Mouse (Mus musculus) thymus, postnatal 36 days (tissue): ENCODE results near the gene Tenm4.

Experiments used
- DNase-seq, 2 experiments: peaks; one replicate each; pipeline ENCODE4 v3.0.0; 2022; ENCODE audit warnings: mixed read lengths in 2 of 2

Gene Tenm4

GRCm38 (mm10) chr7:96536313-96536880, 365.4 kb downstream of the Tenm4 start:
- no peak for DNase-seq

DNA sequence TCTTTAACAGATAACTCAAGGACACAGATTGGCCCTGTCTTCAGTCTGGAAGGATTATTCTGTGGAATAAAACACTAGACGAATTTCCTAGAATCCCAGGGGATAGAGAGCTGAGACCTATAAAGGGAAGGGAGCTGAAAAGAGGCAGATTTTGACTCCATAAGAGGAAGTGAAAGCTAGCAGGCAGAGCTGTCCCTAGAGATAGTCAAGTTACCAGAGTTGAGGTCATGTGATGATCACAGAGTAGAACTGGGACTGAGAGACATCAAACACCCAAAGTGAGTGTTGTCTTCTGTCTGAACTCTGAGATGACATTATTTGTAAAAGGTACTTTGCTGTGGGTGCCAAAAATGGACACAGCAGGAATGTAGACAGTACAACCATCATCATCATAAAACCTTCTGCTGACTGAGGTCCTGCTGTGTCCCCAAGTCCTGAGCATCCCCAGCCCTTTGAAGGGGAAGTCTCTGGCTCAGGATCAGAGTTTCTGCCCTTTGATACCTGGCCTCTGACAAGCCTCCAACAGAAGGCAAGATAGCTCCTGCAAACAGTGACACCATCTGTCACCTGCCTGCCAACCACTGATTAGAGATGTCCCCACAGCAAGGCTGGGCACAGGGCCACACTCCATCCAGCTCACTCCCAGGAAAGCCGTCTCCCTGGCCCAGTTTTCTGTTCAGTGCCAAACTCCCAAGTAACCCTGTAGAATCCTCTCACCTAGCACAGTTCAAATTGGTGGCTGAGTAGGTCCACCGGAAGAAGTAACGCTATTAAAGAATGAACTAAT, 368.4 kb downstream of the Tenm4 start:
- no peak for DNase-seq

DNA sequence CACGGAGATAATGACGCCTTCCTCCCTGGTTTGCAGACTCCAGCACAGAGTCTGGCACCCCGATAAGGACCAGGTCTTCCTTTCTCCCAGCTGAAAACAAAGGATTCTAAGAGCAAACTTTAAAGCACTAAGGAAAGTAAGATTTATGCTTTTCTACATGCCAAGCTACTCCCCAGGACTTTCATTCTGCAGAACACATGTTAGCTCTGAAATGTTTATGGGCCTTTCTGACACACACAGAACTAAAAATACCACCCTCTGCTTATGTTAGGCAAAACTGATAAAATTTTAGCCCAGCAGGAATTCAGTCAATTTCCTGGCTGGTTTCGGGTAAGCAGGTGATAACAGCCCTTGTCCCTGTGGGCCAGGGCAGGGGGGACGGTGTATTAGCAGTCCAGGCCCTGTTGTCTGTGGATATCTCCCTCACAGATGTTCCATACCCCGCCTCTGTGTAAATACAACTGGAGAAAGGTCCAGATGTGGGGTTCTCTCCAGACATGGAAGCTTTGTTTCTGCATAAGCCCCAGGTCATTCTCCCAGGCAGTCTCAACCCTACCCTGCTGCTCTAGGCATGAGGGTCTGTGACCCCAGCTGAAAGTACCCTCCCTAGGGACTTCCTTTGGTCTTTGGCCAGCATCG, 369.5 kb downstream of the Tenm4 start:
- DNase-seq, result no peak

DNA sequence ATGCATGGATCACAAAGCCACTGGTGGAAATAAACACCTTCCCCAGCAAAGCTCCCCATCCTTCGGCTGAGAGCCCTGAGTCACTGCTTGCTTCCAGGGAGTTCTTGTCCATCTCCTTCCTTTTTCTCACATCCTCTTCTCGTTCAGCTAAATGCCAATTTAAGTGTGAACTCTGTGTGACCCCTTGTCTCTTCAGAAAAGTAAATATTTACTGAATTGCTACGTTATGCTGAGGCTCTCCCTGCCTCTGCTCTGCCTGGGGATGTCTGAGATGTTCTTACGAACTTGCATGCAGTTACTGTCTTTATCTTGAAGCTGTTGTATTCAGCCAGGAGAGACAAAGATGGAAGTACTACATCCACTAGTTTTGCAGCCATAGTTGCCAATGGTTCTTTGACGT, 374.9 kb downstream of the Tenm4 start:
- DNase-seq, result no peak

- no peak for DNase-seq
These were observed 380.8 kb downstream of the Tenm4 start for GRCm38 (mm10) chr7:96551809-96552208.

GRCm38 (mm10) chr7:96552292-96552860, 381.3 kb downstream of the Tenm4 start:
- DNase-seq, result no peak

DNA sequence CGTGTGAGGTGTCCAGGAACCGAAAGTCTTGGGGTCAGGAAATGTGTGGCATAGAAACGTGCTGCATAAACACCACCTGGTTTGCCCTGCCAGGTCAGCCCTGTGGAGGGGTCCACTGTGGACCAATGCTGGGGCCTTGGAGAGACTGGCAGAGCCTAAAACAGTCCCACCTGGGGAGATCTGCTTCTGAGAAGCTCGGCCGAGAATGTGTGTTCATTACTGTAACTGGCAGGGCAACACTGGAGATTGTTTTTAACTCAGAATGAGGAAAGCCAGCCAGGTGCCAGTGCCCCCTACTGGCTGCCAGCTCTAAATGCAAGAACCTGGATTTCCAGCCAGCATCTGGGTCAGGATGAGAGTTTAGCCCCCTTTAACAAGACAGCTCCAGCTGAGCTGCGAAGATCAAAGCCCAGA, 383.2 kb downstream of the Tenm4 start:
- peak in 1 of 2 experiments; percentile 3 for DNase-seq

GRCm38 (mm10) chr7:96555294-96555693, 384.2 kb downstream of the Tenm4 start:
- no peak for DNase-seq

- no peak for DNase-seq
These were observed 385.7 kb downstream of the Tenm4 start for GRCm38 (mm10) chr7:96556756-96557155.

DNA sequence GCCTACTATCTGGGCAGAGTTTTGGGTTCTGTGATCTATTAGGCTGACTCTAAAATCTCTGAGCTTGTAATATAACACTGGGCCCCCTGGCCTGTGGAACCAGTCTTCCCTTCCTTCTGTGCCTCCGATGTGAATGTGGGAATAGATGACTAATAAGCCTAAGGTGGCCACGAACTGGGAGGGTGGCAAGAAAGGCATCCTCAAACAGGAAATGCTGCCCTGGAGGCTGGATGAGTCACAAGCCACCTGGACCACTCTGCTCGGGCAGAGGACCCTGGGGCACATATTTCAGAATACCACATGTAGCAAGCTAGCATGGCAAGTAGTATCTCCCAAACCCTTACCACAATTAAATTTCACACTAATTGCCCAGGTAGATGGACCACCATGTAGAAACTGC, 391.8 kb downstream of the Tenm4 start:
- DNase-seq, result no peak

GRCm38 (mm10) chr7:96563329-96564065, 392.5 kb downstream of the Tenm4 start:
- DNase-seq, result no peak

GRCm38 (mm10) chr7:96565806-96566205, 394.8 kb downstream of the Tenm4 start:
- no peak for DNase-seq

- DNase-seq, result no peak
These were observed 395.2 kb downstream of the Tenm4 start for GRCm38 (mm10) chr7:96566260-96566659.

- DNase-seq, result no peak
These were observed 397.0 kb downstream of the Tenm4 start for GRCm38 (mm10) chr7:96568034-96568433.

DNA sequence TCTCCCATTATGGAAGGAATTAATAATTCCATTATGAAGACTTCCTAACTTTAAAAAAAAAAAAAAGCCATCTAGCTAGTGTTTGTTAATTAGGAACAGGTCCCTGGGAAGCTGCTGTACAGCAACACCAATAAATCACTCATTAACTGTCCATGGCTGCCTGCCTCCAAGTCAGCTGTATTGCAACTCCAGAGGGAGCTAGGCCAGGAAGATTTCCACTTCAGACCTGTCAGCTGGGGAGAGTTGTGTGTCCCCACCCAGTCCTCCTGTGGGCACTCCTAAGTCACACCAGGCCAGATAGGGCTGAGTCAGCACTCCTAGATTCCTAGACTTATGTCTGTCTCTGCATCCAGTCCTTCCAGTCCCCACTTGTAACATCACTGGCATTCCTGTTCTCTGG, 399.9 kb downstream of the Tenm4 start:
- DNase-seq, result no peak

GRCm38 (mm10) chr7:96572995-96573394, 401.9 kb downstream of the Tenm4 start:
- DNase-seq, result no peak

GRCm38 (mm10) chr7:96575202-96575650, 404.2 kb downstream of the Tenm4 start:
- no peak for DNase-seq

GRCm38 (mm10) chr7:96582752-96583151, 411.7 kb downstream of the Tenm4 start:
- no peak for DNase-seq

DNA sequence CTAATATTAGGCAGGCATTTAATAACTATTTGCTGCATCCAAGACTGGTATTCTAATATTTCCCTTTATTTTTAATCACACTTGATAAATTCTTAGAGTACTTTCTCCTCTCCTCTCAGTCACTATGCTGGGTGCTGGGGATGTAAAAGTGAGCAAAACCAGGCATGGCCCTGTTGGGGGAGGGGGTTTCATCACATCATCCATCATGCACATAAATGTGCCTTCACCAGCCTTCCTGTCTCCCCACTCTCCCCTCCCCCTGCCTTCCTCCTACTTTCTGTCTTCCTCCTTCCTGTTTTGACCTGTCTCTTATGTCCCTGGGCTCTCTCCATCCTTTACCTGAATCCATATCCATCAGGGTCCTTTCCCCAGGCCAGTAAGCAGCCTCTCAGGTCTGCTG, 416.4 kb downstream of the Tenm4 start:
- DNase-seq, result no peak

- no peak for DNase-seq
These were observed 417.5 kb downstream of the Tenm4 start for GRCm38 (mm10) chr7:96588567-96588966.

DNA sequence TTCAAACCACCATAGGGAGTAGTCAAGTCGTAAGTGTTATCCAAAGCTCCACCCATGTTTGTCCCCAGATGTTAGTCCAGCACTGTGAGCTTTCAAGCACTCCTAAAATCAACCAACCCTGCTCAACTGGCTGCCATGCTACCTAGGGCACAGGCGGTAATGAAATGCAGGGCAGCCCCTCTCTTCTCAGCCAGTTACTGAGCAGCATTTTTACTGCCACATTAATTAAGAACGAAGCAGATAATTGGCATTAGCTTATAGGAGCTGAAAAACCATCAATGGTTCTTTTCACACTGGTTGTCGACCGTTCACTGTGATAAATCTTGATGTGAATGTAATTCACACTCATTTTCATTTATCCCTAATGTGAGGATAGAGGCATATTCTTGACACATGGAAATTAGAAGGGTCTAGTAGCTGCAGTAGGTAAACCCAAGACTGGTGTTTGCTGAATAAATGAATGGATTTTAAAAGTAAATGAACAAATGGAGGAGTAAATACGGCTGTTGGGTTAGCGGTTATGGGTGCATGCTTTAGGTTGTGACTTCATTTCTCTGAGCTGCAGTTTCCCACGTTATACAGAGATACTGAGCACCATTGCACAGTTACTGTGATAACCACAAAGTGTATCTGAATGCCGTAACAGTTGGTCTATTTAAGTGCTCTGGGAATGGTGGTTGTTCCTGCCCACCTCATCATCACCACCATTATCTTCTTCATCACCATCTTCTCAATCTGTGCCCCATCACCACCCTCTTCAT, 424.7 kb downstream of the Tenm4 start:
- DNase-seq, result no peak
